Mouse (Mus musculus): ENCODE measurements around the gene Rin3. TPM values are rescaled to one million over a fixed set of nuclear protein-coding genes. Genes with fewer than 3 reads are reported as not detected.

Rin3 gene
- polyA plus RNA-seq, 1 experiment from 2014 or later = 2.9 TPM

DNA sequence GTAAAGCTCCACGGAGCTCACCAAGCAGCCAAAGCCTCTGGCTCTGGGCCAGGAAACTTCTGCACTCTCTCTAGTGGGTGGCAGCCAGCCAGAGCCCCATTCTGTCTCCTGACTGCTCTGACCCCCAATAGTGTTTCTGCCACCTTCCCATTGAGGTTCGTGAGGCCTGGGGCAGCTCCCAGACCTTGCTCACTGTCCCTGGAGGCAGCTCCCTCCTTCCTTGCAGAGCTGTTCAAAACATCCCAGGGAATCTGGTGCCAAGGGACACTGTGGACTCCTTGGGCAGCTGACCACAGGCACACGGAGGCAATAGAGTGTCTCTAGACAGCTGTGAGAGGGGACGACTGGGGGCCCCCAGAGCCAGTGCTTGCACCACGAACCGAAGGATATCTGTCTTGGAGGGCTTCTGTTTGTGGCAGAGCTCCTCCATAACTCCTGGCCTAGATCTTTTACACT, 25.2 kb downstream of the Rin3 start:
- TF ChIP-seq EP300 (optimal IDR thresholded peaks at IDR 0.05) (no peak), CTCF (IDR thresholded peaks at IDR 0.05; ENCODE audit: low read depth) (no peak)
- Histone ChIP-seq H3K9ac (ENCODE audit: low read length) (no peak overlapping the region), H3K27me3 (ENCODE audit: control insufficient read depth, insufficient read depth, low read length) (no peaks in the 10 kb centered on the region), H3K27ac (replicated peaks) (peak overlapping the region; percentile 45; the same call in 1 of the 2 replicates), H3K36me3 (ENCODE audit: control insufficient read depth, insufficient read depth, low read length) (peaks cover 2% of the 10 kb centered on the region; the same call in 1 of the 2 replicates), H3K4me3 (ENCODE audit: low read depth, low read length) (no peak overlapping the region), H3K4me2 (replicated peaks; ENCODE audit: low read depth) (no peak overlapping the region), H3K9me3 (ENCODE audit: control insufficient read depth, low read length) (no peaks in the 10 kb centered on the region), H3K4me1 (replicated peaks; ENCODE audit: control insufficient read depth, insufficient read depth) (peaks cover 4% of the 10 kb centered on the region)
- WGBS = 41% methylated on average over 6 of the region's 6 CpGs
- ATAC-seq (ENCODE audit: low FRiP score, low TSS enrichment) (no peak), DNase-seq (ENCODE audit: low spot score) (no peak)

DNA sequence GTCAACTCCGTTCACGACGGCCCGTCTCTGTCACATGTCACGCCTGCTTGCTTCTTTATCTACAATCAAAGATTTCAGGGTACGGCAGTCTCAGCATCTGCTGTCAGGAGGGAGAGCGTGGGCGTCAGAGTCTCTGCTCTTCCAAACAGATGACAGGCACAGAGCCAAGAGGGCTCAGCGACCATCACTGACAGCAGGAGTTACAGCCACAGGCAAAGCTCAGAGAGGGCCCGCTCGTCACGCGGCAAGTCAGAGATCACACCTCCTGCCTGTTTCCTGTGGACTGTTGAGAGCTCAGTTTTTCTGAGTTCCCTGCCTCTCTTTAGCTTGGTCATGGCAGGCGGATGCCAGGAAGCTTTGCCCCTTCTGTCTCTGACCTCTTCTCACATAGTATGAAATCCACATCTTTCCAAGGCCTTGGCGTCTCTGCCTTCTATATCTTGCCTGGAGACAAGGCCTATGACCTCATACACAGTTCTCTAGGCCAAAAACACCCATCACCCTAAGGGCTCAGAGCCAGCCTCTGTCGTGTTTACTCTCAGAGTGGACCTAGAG, 25.7 kb downstream of the Rin3 start:
- Histone ChIP-seq H3K4me1 (replicated peaks; ENCODE audit: control insufficient read depth, insufficient read depth) (peaks cover 4% of the 10 kb centered on the region; the same call in 1 of the 2 replicates), H3K36me3 (ENCODE audit: control insufficient read depth, insufficient read depth, low read length) (peaks cover 2% of the 10 kb centered on the region; the same call in 1 of the 2 replicates), H3K9me3 (ENCODE audit: control insufficient read depth, low read length) (no peaks in the 10 kb centered on the region), H3K27me3 (ENCODE audit: control insufficient read depth, insufficient read depth, low read length) (no peaks in the 10 kb centered on the region), H3K4me2 (replicated peaks; ENCODE audit: low read depth) (no peak overlapping the region), H3K4me3 (ENCODE audit: low read depth, low read length) (no peak overlapping the region), H3K9ac (ENCODE audit: low read length) (no peak overlapping the region), H3K27ac (replicated peaks) (peak overlapping the region; percentile 45; the same call in 1 of the 2 replicates)
- TF ChIP-seq EP300 (optimal IDR thresholded peaks at IDR 0.05) = no peak
- TF ChIP-seq CTCF (IDR thresholded peaks at IDR 0.05; ENCODE audit: low read depth) = no peak
- DNase-seq (ENCODE audit: low spot score) (no peak), ATAC-seq (ENCODE audit: low FRiP score, low TSS enrichment) (peak; percentile 49)
- WGBS = 41% methylated on average over 16 of the region's 16 CpGs

DNA sequence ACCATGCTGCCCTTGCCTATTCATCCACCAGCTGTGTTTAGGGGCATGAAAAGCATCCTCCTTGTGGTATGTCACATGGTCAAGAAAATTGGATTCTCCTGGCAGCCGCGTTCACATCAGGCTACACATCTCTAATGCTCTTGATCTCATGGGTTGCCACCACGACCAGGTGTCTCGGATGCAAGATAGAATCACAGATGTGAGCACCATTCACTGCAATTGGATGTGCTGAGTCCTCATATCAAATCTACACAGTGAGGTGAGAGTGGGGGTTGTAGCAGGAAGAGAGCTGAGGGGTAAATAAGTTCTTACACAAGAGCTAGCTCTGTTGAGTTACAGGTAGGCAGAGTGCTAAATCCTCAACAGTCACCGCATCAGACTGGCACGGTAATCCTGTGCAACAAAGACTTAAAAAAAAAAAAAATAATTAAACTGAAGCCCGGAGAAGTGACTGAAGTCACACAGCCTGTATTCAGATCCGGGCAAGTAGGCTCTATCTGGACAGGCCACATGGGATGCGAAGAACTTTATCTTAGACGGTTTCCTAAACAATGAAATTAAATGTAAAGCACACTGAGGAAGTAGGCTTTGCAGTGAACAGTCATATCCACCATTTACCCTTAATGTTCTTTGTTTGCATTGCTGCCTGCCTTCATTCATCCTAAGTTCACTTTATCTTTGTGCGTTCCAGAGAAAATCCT, 26.4 kb downstream of the Rin3 start:
- no peak overlapping the region for H3K9ac ChIP-seq (ENCODE audit: low read length)
- TF ChIP-seq EP300 (optimal IDR thresholded peaks at IDR 0.05) (no peak), CTCF (IDR thresholded peaks at IDR 0.05; ENCODE audit: low read depth) (no peak)
- no peaks in the 10 kb centered on the region for H3K27me3 ChIP-seq (ENCODE audit: control insufficient read depth, insufficient read depth, low read length)
- H3K4me1 ChIP-seq (replicated peaks; ENCODE audit: control insufficient read depth, insufficient read depth) = peaks cover 2% of the 10 kb centered on the region; the same call in 1 of the 2 replicates
- no peaks in the 10 kb centered on the region for H3K9me3 ChIP-seq (ENCODE audit: control insufficient read depth, low read length)
- 83% methylated on average over 11 of the region's 11 CpGs for WGBS
- no peak overlapping the region for H3K4me3 ChIP-seq (ENCODE audit: low read depth, low read length)
- H3K27ac ChIP-seq (replicated peaks) = no peak overlapping the region
- H3K36me3 ChIP-seq (ENCODE audit: control insufficient read depth, insufficient read depth, low read length) = peaks cover 2% of the 10 kb centered on the region; the same call in 1 of the 2 replicates
- no peak for ATAC-seq (ENCODE audit: low FRiP score, low TSS enrichment)
- H3K4me2 ChIP-seq (replicated peaks; ENCODE audit: low read depth) = no peak overlapping the region
- no peak for DNase-seq (ENCODE audit: low spot score)

DNA sequence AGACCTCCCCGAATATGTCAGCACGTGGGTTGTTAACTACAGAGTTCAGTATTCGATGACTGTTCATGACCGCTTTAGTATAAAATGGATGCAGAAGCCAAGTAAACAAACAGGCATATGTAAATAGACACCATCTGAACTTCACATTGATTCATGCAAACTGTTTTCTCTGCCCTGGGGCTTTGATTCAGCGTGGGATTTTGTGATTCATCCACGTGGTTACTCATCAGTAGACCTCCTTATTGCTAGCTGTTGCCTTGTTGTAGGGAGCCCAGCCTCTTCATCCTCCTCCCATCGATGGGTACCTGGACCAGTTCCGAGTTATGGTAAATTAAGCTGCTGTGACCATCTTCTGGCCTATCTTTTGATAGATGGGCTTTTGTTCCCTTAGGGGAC, 26.9 kb downstream of the Rin3 start:
- H3K27ac ChIP-seq (replicated peaks) = no peak overlapping the region
- ATAC-seq (ENCODE audit: low FRiP score, low TSS enrichment) (no peak), DNase-seq (ENCODE audit: low spot score) (no peak)
- no peak overlapping the region for H3K9ac ChIP-seq (ENCODE audit: low read length)
- no peaks in the 10 kb centered on the region for H3K9me3 ChIP-seq (ENCODE audit: control insufficient read depth, low read length)
- no peak overlapping the region for H3K4me2 ChIP-seq (replicated peaks; ENCODE audit: low read depth)
- TF ChIP-seq EP300 (optimal IDR thresholded peaks at IDR 0.05) (no peak), CTCF (IDR thresholded peaks at IDR 0.05; ENCODE audit: low read depth) (no peak)
- H3K27me3 ChIP-seq (ENCODE audit: control insufficient read depth, insufficient read depth, low read length) = no peaks in the 10 kb centered on the region
- WGBS = 67% methylated on average over 8 of the region's 8 CpGs
- H3K4me3 ChIP-seq (ENCODE audit: low read depth, low read length) = no peak overlapping the region
- peaks cover 2% of the 10 kb centered on the region; the same call in 1 of the 2 replicates for H3K4me1 ChIP-seq (replicated peaks; ENCODE audit: control insufficient read depth, insufficient read depth)
- peaks cover 2% of the 10 kb centered on the region; the same call in 1 of the 2 replicates for H3K36me3 ChIP-seq (ENCODE audit: control insufficient read depth, insufficient read depth, low read length)

DNA sequence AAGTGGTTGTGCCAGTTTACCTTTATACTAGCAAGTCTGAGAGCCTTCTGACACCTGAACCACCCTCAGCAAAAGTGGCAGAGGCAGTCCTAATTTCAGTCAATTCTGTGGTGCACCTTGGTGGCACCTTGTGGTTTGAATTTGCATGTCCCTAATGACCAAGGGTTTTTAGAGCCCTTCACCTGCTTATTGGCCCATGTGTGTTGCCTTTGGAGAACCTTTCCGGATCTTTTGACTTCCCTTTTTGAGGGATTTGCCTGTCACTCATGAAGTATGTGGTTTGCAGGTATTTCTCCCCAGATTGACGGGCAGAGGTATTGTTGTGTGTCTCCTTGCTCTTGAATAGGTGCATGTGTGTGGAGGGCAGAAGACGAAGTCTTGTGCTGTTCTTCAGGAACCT, 27.4 kb downstream of the Rin3 start:
- Histone ChIP-seq H3K36me3 (ENCODE audit: control insufficient read depth, insufficient read depth, low read length) (peaks cover 2% of the 10 kb centered on the region; the same call in 1 of the 2 replicates), H3K4me2 (replicated peaks; ENCODE audit: low read depth) (no peak overlapping the region), H3K27ac (replicated peaks) (no peak overlapping the region), H3K4me1 (replicated peaks; ENCODE audit: control insufficient read depth, insufficient read depth) (peaks cover 2% of the 10 kb centered on the region; the same call in 1 of the 2 replicates), H3K4me3 (ENCODE audit: low read depth, low read length) (no peak overlapping the region), H3K9ac (ENCODE audit: low read length) (no peak overlapping the region), H3K27me3 (ENCODE audit: control insufficient read depth, insufficient read depth, low read length) (no peaks in the 10 kb centered on the region), H3K9me3 (ENCODE audit: control insufficient read depth, low read length) (no peaks in the 10 kb centered on the region)
- TF ChIP-seq EP300 (optimal IDR thresholded peaks at IDR 0.05) (no peak), CTCF (IDR thresholded peaks at IDR 0.05; ENCODE audit: low read depth) (no peak)
- WGBS = 90% methylated on average over 3 of the region's 3 CpGs
- ATAC-seq (ENCODE audit: low FRiP score, low TSS enrichment) = no peak
- DNase-seq (ENCODE audit: low spot score) = no peak

DNA sequence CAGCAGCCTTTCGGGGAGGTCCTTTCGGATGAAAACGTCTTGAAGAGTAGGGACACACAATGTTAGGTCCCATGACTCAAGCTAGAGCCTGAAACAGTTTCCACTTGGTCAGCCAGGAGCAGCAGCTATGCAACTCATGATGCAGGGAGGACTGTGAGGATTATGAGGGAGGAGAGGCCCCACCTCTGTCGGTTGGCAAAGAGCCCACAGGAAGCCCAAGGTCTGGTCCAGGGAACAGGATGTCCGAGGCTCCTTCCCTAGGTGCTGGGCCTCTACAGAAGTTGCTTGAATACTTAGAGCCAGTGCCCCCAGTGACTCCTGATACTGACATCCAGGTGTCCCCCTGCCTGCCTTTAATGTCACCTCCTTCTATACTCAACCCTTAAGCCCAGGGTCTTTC, 28.6 kb downstream of the Rin3 start:
- Histone ChIP-seq H3K36me3 (ENCODE audit: control insufficient read depth, insufficient read depth, low read length) (peaks cover 2% of the 10 kb centered on the region; the same call in 1 of the 2 replicates), H3K4me1 (replicated peaks; ENCODE audit: control insufficient read depth, insufficient read depth) (peaks cover 2% of the 10 kb centered on the region; the same call in 1 of the 2 replicates), H3K4me3 (ENCODE audit: low read depth, low read length) (no peak overlapping the region), H3K4me2 (replicated peaks; ENCODE audit: low read depth) (no peak overlapping the region), H3K9ac (ENCODE audit: low read length) (no peak overlapping the region), H3K27me3 (ENCODE audit: control insufficient read depth, insufficient read depth, low read length) (no peaks in the 10 kb centered on the region), H3K9me3 (ENCODE audit: control insufficient read depth, low read length) (no peaks in the 10 kb centered on the region), H3K27ac (replicated peaks) (no peak overlapping the region)
- TF ChIP-seq EP300 (optimal IDR thresholded peaks at IDR 0.05) (no peak), CTCF (IDR thresholded peaks at IDR 0.05; ENCODE audit: low read depth) (no peak)
- WGBS = 83% methylated on average over 5 of the region's 5 CpGs
- DNase-seq (ENCODE audit: low spot score) = no peak
- ATAC-seq (ENCODE audit: low FRiP score, low TSS enrichment) = no peak
